Mouse (Mus musculus) frontal cortex, postnatal 10 days (tissue): Measurements from ENCODE around the gene Tmem106c.

Experiments used
- DNase-seq, 2 experiments: peaks; one replicate each; pipeline ENCODE4 v3.0.0; 2022; ENCODE audit warnings: low spot score in 2 of 2, mixed read lengths in 1 of 2

Gene Tmem106c

GRCm38 (mm10) chr15:97963989-97964835 is at the start of gene Tmem106c:
Tmem106c (plus strand) TSS chr15:97964200.
- DNase-seq: peak; percentile 82 to 90

GRCm38 (mm10) chr15:97914331-97914747 is 49.7 kb upstream of the Tmem106c start:
- no peak for DNase-seq

- no peak for DNase-seq
Observed at GRCm38 (mm10) chr15:97917994-97918393, 46.0 kb upstream of the Tmem106c start.

- no peak for DNase-seq
Observed at GRCm38 (mm10) chr15:97919217-97919616, 44.8 kb upstream of the Tmem106c start.

GRCm38 (mm10) chr15:97920306-97920705 is 43.7 kb upstream of the Tmem106c start:
- no peak for DNase-seq

GRCm38 (mm10) chr15:97921796-97922195 is 42.2 kb upstream of the Tmem106c start:
- no peak for DNase-seq

- no peak for DNase-seq
Observed at GRCm38 (mm10) chr15:97922421-97922820, 41.6 kb upstream of the Tmem106c start.

GRCm38 (mm10) chr15:97927018-97927417 is 37.0 kb upstream of the Tmem106c start:
- no peak for DNase-seq

- no peak for DNase-seq
Observed at GRCm38 (mm10) chr15:97927821-97928220, 36.2 kb upstream of the Tmem106c start.

GRCm38 (mm10) chr15:97929259-97929824 is 34.7 kb upstream of the Tmem106c start:
- DNase-seq: no peak

- no peak for DNase-seq
Observed at GRCm38 (mm10) chr15:97932441-97932840, 31.6 kb upstream of the Tmem106c start.

- DNase-seq: no peak
Observed at GRCm38 (mm10) chr15:97938580-97938979, 25.4 kb upstream of the Tmem106c start.

GRCm38 (mm10) chr15:97940088-97940487 is 23.9 kb upstream of the Tmem106c start:
- no peak for DNase-seq

- no peak for DNase-seq
Observed at GRCm38 (mm10) chr15:97941306-97941705, 22.7 kb upstream of the Tmem106c start.

GRCm38 (mm10) chr15:97942538-97942937 is 21.5 kb upstream of the Tmem106c start:
- DNase-seq: no peak

- DNase-seq: no peak
Observed at GRCm38 (mm10) chr15:97943356-97943755, 20.6 kb upstream of the Tmem106c start.

- DNase-seq: no peak
Observed at GRCm38 (mm10) chr15:97944919-97945574, 19.0 kb upstream of the Tmem106c start.

- no peak for DNase-seq
Observed at GRCm38 (mm10) chr15:97945656-97946315, 18.2 kb upstream of the Tmem106c start.

GRCm38 (mm10) chr15:97948720-97949119 is 15.3 kb upstream of the Tmem106c start:
- DNase-seq: no peak

- DNase-seq: no peak
Observed at GRCm38 (mm10) chr15:97949706-97950105, 14.3 kb upstream of the Tmem106c start.

GRCm38 (mm10) chr15:97950240-97950639 is 13.8 kb upstream of the Tmem106c start:
- DNase-seq: no peak
